Mouse (Mus musculus) kidney, adult 2 months (tissue): ENCODE measurements at regions not wholly inside any gene's neighbourhood (a gene's known extent, or its start where the extent isn't known, plus 50 kb on each side); places are given as distances from the start of the nearest gene placed in this dataset.

ENCODE experiments used
- CTCF ChIP-seq: fragments of 200-500 bp; conservative IDR thresholded peaks from 2 replicates; pipeline ENCODE4 v1.5.1; 2011; ENCODE audit warnings: low read depth, mild to moderate bottlenecking, control low read depth, low read length, moderate library complexity, mixed read lengths; ENCODE audit not compliant: insufficient read depth, insufficient read length
- POLR2A ChIP-seq: fragments of 200-500 bp; IDR thresholded peaks from one replicate; pipeline ENCODE4 v1.6.1; 2011; ENCODE audit warnings: low read depth, low read length, control low read depth

- TF ChIP-seq POLR2A (no peak), CTCF (no peak)
Observed at GRCm38 (mm10) chr9:91547051-91547450, 181.4 kb upstream of the Zic1 start.
